Mouse (Mus musculus) forebrain, embryonic 12.5 days (tissue): ENCODE measurements around the gene Mrpl34. TPM values are rescaled to one million over a fixed set of nuclear protein-coding genes. Genes with fewer than 3 reads are reported as not detected.

Experiments
- ATAC-seq: fragments of 200-750 bp; cut with Nextera tagmentation; 2 replicates; pipeline ENCODE4 v1.8.0; 2017; ENCODE audit warnings: moderate TSS enrichment; ENCODE audit not compliant: low FRiP score
- H3K27ac ChIP-seq: fragments of 300-500 bp; sonication (generic); 2 replicates; pipeline ENCODE4 v1.5.1; 2016; ENCODE audit warnings: mild to moderate bottlenecking
- H3K27me3 ChIP-seq: fragments of 300-500 bp; sonication (generic); 2 replicates; pipeline ENCODE4 v1.6.1; 2016; ENCODE audit warnings: mild to moderate bottlenecking
- H3K36me3 ChIP-seq: fragments of 300-500 bp; sonication (generic); replicated peaks from 2 replicates; pipeline ENCODE4 v1.6.1; 2016; ENCODE audit warnings: mild to moderate bottlenecking
- H3K4me1 ChIP-seq: fragments of 300-500 bp; sonication (generic); 2 replicates; pipeline ENCODE4 v1.6.1; 2016
- H3K4me2 ChIP-seq: fragments of 300-500 bp; sonication (generic); 2 replicates; pipeline ENCODE4 v1.6.1; 2016; ENCODE audit warnings: mild to moderate bottlenecking, moderate library complexity
- H3K4me3 ChIP-seq: fragments of 300-500 bp; sonication (generic); replicated peaks from 2 replicates; pipeline ENCODE4 v1.5.1; 2016; ENCODE audit warnings: mild to moderate bottlenecking
- H3K9ac ChIP-seq: fragments of 300-500 bp; sonication (generic); 2 replicates; pipeline ENCODE4 v1.6.1; 2016; ENCODE audit warnings: mild to moderate bottlenecking
- H3K9me3 ChIP-seq: fragments of 300-500 bp; sonication (generic); 2 replicates; pipeline ENCODE4 v1.6.1; 2016
- WGBS: fragments of 180-500 bp; shearing (Covaris S2); methylation state at CpG from one replicate; pipeline ENCODE4 v1.1.7; 2016; 5-methylcytosine and 5-hydroxymethylcytosine counted together
- polyA plus RNA-seq: library from polyadenylated mRNA; unstranded; fragments of >200 nt; fragmentation: Nextera tagmentation; extraction: Ambion mirVana; gene quantifications from 2 replicates; pipeline ENCODE4 v1.2.1, GENCODE M21; 2016

The Mrpl34 gene
- polyA plus RNA-seq, 1 experiment from 2014 or later = 207 TPM

- H3K4me1 ChIP-seq = peaks cover 57% of the 10 kb centered on the region
- no peaks in the 10 kb centered on the region for H3K9me3 ChIP-seq
- peak within 1 kb of the TSS; percentile 92 for H3K4me3 ChIP-seq
- H3K4me2 ChIP-seq = peak within 1 kb of the TSS; percentile 75
- 5% methylated on average over 57 of the region's 58 CpGs for WGBS
- peak within 1 kb of the TSS; percentile 99 for H3K9ac ChIP-seq
- H3K27me3 ChIP-seq = no peaks in the 10 kb centered on the region; the same call in 1 of the 2 replicates
- H3K27ac ChIP-seq = peak within 1 kb of the TSS; percentile 88
- ATAC-seq = peak; percentile 70
- H3K36me3 ChIP-seq = peaks cover 45% of the 10 kb centered on the region
These were observed 20.7 kb downstream of the Mrpl34 start, which contains the start of gene Ano8 for GRCm38 (mm10) chr8:71485142-71486135. TSS of gene Ano8 (minus strand) at chr8:71485963.

GRCm38 (mm10) chr8:71486136-71486529, 21.4 kb downstream of the Mrpl34 start:
- H3K9me3 ChIP-seq = no peaks in the 10 kb centered on the region
- peak overlapping the region; percentile 99 for H3K9ac ChIP-seq
- peak overlapping the region; percentile 75 for H3K4me2 ChIP-seq
- no peak for ATAC-seq
- peak overlapping the region; percentile 88 for H3K27ac ChIP-seq
- WGBS = 13% methylated on average over 7 of the region's 7 CpGs
- H3K36me3 ChIP-seq = peaks cover 45% of the 10 kb centered on the region
- H3K27me3 ChIP-seq = no peaks in the 10 kb centered on the region; the same call in 1 of the 2 replicates
- peaks cover 56% of the 10 kb centered on the region for H3K4me1 ChIP-seq
- peak overlapping the region; percentile 92 for H3K4me3 ChIP-seq

GRCm38 (mm10) chr8:71487691-71488445, 23.1 kb downstream of the Mrpl34 start, which contains the start of gene Gtpbp3:
TSS of gene Gtpbp3 (plus strand) at chr8:71488103.
- peaks cover 51% of the 10 kb centered on the region for H3K4me1 ChIP-seq
- peak within 1 kb of the TSS; percentile 65 for H3K4me3 ChIP-seq
- peak; percentile 33 for ATAC-seq
- peak within 1 kb of the TSS; percentile 100 for H3K4me2 ChIP-seq
- under 1% methylated on average over 33 of the region's 33 CpGs for WGBS
- H3K36me3 ChIP-seq = peaks cover 46% of the 10 kb centered on the region
- peak within 1 kb of the TSS; percentile 80 for H3K9ac ChIP-seq
- peak within 1 kb of the TSS; percentile 88 for H3K27ac ChIP-seq
- no peaks in the 10 kb centered on the region for H3K9me3 ChIP-seq
- no peaks in the 10 kb centered on the region for H3K27me3 ChIP-seq

- under 1% methylated on average over 22 of the region's 22 CpGs for WGBS
- Histone ChIP-seq H3K36me3 (peaks cover 44% of the 10 kb centered on the region), H3K4me2 (peak overlapping the region; percentile 100), H3K4me3 (peak overlapping the region; percentile 65), H3K4me1 (peaks cover 48% of the 10 kb centered on the region), H3K27me3 (no peaks in the 10 kb centered on the region), H3K9ac (peak overlapping the region; percentile 80), H3K27ac (peak overlapping the region; percentile 88), H3K9me3 (no peaks in the 10 kb centered on the region)
- peak; percentile 88 for ATAC-seq
These were observed 23.7 kb downstream of the Mrpl34 start for GRCm38 (mm10) chr8:71488454-71488853.

GRCm38 (mm10) chr8:71495039-71495438, 30.3 kb downstream of the Mrpl34 start:
- H3K4me3 ChIP-seq = no peak overlapping the region
- 34% methylated on average over 16 of the region's 16 CpGs for WGBS
- peaks cover 45% of the 10 kb centered on the region for H3K36me3 ChIP-seq

DNA sequence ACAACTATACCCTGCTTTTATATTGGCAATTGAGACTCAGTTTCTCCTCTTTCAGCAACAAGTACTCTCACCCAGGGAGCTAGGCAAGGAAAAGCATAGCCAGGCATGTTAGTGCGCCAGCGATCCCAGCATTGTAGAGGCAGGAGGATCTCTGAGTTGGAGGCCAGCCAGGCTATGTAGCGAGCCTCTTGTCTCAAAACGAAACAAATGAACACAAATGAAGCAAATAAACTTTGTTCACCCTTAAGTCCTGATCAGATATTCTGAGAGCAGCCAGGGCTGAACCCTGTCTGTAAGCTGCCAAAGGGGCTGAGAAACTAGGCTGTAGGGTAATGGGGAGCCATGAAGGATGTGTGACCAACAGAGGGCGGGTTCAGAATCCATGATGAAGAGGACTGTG, 31.1 kb downstream of the Mrpl34 start:
- ATAC-seq = no peak
- H3K9ac ChIP-seq = 0 out of 2 replicates have a peak overlapping the region, but pooled peaks have one; percentile 17
- 92% methylated on average over 5 of the region's 5 CpGs for WGBS
- no peaks in the 10 kb centered on the region for H3K9me3 ChIP-seq
- H3K4me2 ChIP-seq = no peak overlapping the region
- H3K4me3 ChIP-seq = no peak overlapping the region
- H3K27me3 ChIP-seq = 0 out of 2 replicates have a peak, but pooled peaks cover 3% of the 10 kb centered on the region
- no peak overlapping the region for H3K27ac ChIP-seq
- peaks cover 11% of the 10 kb centered on the region for H3K4me1 ChIP-seq
- peaks cover 40% of the 10 kb centered on the region for H3K36me3 ChIP-seq

More at GRCm38 (mm10) chr8:71495039-71495438, 30.3 kb downstream of the Mrpl34 start:
- no peak overlapping the region for H3K4me2 ChIP-seq
- H3K9me3 ChIP-seq = no peaks in the 10 kb centered on the region
- H3K9ac ChIP-seq = no peak overlapping the region
- 0 out of 2 replicates have a peak, but pooled peaks cover 3% of the 10 kb centered on the region for H3K27me3 ChIP-seq
- H3K4me1 ChIP-seq = peaks cover 14% of the 10 kb centered on the region
- ATAC-seq = peak; percentile 63
- H3K27ac ChIP-seq = no peak overlapping the region

GRCm38 (mm10) chr8:71496481-71496880, 31.7 kb downstream of the Mrpl34 start:
- Histone ChIP-seq H3K4me3 (no peak overlapping the region), H3K27me3 (0 out of 2 replicates have a peak, but pooled peaks cover 3% of the 10 kb centered on the region), H3K9me3 (no peaks in the 10 kb centered on the region), H3K4me2 (no peak overlapping the region), H3K9ac (peak overlapping the region; percentile 17; the same call in 1 of the 2 replicates), H3K36me3 (peaks cover 34% of the 10 kb centered on the region), H3K4me1 (peaks cover 11% of the 10 kb centered on the region), H3K27ac (no peak overlapping the region)
- WGBS = 62% methylated on average over 11 of the region's 11 CpGs
- ATAC-seq = no peak

DNA sequence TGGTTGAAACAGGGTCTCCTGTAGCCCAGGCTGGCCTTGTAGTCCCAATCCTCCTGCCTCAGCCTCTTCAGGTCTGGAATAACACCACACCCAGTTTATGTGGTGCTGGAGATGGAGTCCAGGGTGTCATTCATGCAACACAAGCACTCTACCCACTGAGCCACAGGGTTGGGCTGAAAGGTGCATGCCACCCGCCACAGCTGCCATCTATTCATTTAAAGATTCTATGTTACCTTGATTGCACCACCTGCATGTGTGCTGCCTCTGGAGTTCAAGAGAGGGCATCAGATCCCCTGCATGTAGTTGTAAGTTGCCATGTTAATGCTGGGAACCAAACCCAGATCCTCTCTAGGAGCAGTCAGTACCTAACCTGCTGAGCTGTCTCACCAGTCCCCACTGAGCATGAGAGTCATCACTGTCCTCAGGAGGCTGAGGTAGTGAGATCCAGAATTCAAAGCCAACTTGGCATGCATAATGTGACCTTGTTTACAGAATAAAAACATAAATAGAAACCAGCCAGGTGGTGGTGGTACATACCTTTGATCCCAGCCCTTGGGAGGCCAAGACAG, 32.4 kb downstream of the Mrpl34 start:
- H3K4me2 ChIP-seq = no peak overlapping the region
- no peak overlapping the region for H3K27ac ChIP-seq
- peaks cover 11% of the 10 kb centered on the region for H3K4me1 ChIP-seq
- no peak overlapping the region for H3K9ac ChIP-seq
- H3K9me3 ChIP-seq = no peaks in the 10 kb centered on the region
- WGBS = 86% methylated on average over 1 of the region's 1 CpGs
- no peak for ATAC-seq
- no peak overlapping the region for H3K4me3 ChIP-seq
- H3K36me3 ChIP-seq = peaks cover 27% of the 10 kb centered on the region
- H3K27me3 ChIP-seq = 0 out of 2 replicates have a peak, but pooled peaks cover 3% of the 10 kb centered on the region

- Histone ChIP-seq H3K27ac (no peak overlapping the region), H3K4me2 (no peak overlapping the region), H3K9me3 (no peaks in the 10 kb centered on the region), H3K4me3 (no peak overlapping the region), H3K4me1 (peaks cover 11% of the 10 kb centered on the region), H3K27me3 (0 out of 2 replicates have a peak, but pooled peaks cover 3% of the 10 kb centered on the region), H3K36me3 (peaks cover 19% of the 10 kb centered on the region), H3K9ac (no peak overlapping the region)
- 22% methylated on average over 15 of the region's 15 CpGs for WGBS
- ATAC-seq = no peak
These were observed 33.2 kb downstream of the Mrpl34 start for GRCm38 (mm10) chr8:71497881-71498501.

DNA sequence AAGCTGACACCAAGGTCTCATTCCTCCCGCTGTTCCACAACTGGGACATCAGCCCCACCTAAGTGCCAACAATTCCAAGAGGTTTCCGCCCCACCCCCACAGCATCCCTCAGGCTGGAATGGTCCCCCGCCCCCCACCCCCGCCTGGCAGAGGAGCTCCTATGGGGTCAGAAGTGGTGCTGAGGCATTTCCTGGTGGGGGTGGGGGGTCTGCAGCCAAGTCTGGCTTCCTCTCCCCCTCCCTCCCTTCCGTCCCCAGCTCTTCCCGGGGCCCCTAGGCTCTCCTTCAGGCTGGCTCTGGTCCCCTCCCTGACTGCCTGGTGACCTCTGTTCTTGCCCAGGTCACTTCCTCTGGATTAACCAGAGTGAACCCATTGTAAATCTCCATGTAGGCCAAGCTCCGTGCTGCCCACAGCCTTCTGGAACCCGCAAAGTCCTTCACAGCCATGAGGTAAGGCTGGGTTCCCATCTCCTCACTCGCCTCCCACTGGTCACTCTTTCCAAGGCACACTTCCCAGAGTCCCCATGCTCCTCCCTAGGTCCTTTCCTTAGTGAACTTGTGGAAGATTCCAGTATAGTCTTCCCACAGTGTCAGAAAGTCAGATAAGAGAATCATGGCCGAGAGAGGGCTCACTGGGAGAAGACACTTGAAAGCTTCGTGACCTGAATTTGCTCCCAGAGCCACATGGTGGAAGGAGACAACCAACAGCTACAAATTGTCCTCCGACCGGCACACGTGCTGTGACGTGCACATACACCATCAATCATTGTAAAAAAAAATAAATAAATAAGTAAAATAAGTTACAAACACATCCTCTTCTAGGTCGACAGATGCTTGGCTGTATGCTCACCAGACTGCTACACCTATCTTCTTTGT, 34.3 kb downstream of the Mrpl34 start:
- no peak overlapping the region for H3K4me2 ChIP-seq
- 53% methylated on average over 16 of the region's 16 CpGs for WGBS
- peaks cover 12% of the 10 kb centered on the region for H3K36me3 ChIP-seq
- ATAC-seq = no peak
- H3K9me3 ChIP-seq = no peaks in the 10 kb centered on the region
- H3K9ac ChIP-seq = no peak overlapping the region
- peaks cover 11% of the 10 kb centered on the region for H3K4me1 ChIP-seq
- no peak overlapping the region for H3K4me3 ChIP-seq
- H3K27me3 ChIP-seq = 0 out of 2 replicates have a peak, but pooled peaks cover 3% of the 10 kb centered on the region
- H3K27ac ChIP-seq = no peak overlapping the region
